Mouse (Mus musculus): Measurements from ENCODE around the gene Spred2. TPM values are rescaled to one million over a fixed set of nuclear protein-coding genes. Genes with fewer than 3 reads are reported as not detected.
A peak's percentile ranks its signal among the peaks of the same experiment; 100 is the strongest.

Gene Spred2
- total RNA-seq, 1 experiment from 2014 or later, result 4.4 TPM

DNA sequence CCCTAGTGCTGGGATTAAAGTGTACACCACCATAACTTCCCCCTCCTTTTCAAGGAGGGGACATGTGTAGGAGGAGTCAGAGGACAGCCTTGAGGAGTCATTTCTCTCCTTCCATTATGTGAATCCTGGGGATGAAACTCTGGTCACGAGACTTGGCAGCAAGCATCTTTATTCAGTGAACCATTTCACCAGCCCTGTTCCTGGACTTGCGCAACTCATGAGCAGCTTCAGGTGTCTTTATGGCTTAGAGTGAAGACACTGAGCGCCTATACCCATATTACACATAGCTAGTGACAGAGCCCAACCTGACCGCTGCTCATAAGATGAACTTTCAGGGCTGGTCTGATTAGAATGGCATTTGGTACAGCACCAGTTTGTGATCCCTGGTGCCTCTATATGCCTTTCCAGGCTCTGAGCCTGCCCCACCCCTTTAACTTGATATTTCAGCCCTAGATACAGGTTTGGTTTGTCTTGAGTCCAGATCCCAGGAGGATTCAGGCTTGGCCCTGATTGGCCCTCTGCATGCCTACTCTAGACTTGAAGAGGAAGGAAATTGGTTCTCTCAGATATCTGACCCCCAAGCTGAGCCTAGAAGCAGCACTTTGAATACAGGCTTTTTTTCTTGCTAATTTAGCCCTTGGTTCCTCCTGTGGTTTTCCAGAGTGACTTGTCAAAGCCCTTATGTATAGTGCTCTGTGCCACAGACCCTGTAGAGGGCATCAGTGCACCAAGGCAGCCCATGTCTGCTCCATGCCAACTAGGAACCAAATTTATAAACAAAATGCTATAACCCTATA lies 48.0 kb downstream of the Spred2 start:
- ATAC-seq (replicated peaks; ENCODE audit: insufficient number of reproducible peaks, low FRiP score, low TSS enrichment, poor library complexity, severe bottlenecking), result peak; percentile 78

DNA sequence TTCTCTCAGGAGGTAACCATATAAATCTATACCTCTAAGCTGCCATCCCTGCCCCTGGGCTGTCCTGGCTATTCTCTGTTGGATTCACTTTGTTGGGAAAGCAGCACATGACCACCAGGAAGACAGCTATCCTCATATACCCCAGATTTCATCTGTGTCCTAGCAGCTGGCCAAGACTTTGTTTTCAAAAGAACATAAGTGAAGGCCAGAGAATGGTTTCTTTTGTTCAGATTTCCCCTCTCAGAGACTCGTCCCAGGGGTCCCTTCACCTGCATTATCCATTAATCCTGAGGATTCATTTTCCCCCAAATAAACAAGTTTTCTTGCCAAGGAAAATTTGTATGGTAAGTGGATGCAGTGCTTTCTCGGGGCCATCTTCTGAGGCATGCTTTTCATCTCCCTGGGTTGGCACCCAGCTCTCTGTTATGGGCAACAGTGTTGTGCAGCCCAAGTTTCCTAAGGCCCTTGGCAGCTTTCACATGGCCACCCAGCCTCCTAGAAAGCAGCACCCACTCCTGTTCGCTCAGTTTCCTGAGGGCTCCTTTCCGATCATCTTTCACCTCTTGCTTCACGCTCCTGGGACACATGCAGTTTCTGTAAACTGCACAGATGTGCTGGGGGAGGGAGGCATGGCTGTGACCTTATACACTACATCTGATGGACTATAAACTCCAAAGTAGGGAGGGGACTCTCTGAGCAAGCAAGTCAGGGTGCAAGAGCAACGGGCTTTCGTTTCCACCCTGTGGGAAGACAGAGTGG lies 49.0 kb downstream of the Spred2 start:
- ATAC-seq (replicated peaks; ENCODE audit: insufficient number of reproducible peaks, low FRiP score, low TSS enrichment, poor library complexity, severe bottlenecking), result no peak

DNA sequence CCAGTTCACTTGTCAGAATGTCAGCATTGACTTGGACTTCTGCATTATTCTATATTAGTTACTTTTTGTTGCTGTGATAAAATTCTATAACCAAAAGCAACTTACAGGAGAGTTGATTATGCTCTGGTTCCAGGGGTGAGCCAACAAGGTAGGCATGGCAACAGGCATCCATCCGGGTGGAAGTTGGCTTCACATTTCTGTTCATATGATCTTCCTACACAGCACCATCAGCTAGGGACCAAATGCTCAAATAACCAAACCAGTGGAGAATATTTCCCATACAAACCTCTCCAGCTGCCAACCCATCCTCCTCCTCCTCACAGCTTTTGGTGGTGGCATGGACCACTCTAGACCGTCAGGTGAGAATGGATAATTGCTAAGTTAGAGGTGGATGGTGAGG lies 51.9 kb downstream of the Spred2 start:
- no peak for ATAC-seq (replicated peaks; ENCODE audit: insufficient number of reproducible peaks, low FRiP score, low TSS enrichment, poor library complexity, severe bottlenecking)

DNA sequence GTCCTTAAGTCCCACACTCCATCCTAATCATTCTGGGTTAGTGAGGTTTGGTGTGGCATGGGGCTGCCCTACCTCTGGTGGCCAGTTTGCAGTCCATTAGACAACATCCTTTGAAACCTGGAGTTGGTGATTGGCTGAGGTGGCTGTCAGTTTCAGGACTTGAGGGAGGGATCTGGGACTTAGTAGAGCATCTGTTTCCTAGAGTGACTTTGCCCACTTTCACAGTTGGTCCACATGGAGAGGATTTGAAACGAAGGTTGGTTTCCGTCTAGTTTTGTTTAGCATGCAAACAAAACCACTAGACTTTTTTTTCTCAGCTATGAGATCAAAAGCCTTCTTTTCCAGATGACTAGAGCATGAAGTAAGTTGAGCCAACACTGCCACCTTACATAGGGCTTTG lies 53.5 kb downstream of the Spred2 start:
- no peak for ATAC-seq (replicated peaks; ENCODE audit: insufficient number of reproducible peaks, low FRiP score, low TSS enrichment, poor library complexity, severe bottlenecking)

- peak; percentile 80 for ATAC-seq (replicated peaks; ENCODE audit: insufficient number of reproducible peaks, low FRiP score, low TSS enrichment, poor library complexity, severe bottlenecking)
These were observed 55.2 kb downstream of the Spred2 start for GRCm38 (mm10) chr11:19979338-19979737.

GRCm38 (mm10) chr11:19982113-19982512 lies 57.9 kb downstream of the Spred2 start:
- no peak for ATAC-seq (replicated peaks; ENCODE audit: insufficient number of reproducible peaks, low FRiP score, low TSS enrichment, poor library complexity, severe bottlenecking)

DNA sequence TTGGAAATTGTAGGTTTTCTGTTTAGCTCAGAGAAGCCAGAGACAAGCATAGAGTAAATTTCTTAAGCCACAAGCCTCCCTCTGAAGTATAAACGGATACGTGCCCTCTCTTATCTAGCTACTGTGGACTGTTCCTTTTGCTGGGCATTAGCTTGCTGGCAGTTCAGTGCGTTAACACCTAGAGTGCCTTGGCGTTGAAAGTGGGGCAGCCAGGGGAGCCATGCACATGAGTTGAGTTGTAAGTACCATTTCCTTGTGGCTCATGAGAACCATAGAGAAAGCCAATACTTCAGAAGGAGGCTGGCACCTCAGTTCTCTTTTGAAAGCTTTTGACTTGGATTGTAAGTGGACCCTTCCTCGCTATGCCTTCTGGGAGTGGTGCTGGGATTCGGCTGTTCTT lies 58.6 kb downstream of the Spred2 start:
- no peak for ATAC-seq (replicated peaks; ENCODE audit: insufficient number of reproducible peaks, low FRiP score, low TSS enrichment, poor library complexity, severe bottlenecking)

DNA sequence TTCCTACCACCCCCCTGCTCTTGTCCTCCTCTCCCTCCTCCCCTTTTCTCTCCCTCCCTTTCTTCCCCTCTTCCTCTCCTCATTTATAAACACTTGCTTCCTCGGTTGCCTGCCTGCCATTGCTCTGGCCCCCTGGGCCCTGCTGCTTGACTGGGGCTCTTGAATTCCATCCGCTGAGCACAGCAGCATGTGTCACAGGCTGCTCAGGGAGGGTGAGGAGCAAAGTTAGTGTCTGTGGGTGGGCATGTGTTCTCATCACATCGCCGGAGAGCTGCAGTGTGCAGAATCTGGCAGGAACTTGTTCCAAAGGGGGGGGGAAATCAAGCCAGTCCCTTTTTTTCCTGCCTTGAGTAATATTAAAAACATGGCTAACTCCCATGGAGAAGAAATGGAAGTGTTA lies 59.1 kb downstream of the Spred2 start:
- no peak for ATAC-seq (replicated peaks; ENCODE audit: insufficient number of reproducible peaks, low FRiP score, low TSS enrichment, poor library complexity, severe bottlenecking)

DNA sequence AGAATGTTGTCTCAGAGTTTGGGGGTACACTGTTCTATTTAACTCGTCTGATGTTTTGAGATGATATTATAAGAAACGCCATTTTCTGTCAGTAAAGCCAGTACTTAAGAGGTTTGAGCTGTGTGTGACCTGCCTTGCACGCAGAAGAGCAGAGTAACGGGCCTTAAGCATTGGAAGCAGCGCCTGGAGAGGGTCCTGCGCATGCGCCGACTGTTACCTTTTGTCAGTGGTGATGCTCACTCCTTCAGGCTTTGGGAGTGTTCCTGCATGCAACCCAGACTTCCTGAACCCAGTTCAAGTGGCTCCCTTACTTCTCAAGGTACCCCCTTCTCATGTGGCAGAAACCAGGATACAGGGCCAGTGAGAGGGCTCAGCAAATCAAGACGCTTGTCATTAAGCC lies 59.9 kb downstream of the Spred2 start:
- no peak for ATAC-seq (replicated peaks; ENCODE audit: insufficient number of reproducible peaks, low FRiP score, low TSS enrichment, poor library complexity, severe bottlenecking)

DNA sequence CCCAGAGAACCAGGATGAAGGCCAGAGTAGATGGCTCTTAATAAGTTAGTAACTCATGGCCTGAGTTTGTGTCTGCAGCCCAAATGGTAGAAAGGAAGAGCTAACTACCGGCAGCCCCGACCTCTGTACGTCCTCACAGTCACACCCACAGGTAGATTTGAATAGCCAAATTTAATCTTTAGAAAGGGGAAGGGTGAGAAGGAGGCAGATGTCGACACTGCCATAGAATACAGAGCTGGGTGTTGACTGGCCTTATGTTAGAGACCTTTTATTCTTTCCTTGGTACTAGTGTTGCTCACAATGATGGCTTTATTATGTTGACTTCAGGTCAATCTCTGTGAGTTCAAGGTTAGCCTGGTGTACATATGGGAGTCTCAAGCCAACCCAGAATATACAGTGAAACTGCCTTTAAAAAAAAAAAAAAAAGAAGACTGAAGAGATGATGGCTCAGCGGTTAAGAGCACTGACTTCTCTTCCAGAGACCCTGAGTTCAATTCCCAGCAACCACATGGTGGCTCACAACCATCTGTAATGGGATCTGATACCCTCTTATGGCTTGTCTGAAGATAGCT lies 61.2 kb downstream of the Spred2 start:
- peak; percentile 62 for ATAC-seq (replicated peaks; ENCODE audit: insufficient number of reproducible peaks, low FRiP score, low TSS enrichment, poor library complexity, severe bottlenecking)

DNA sequence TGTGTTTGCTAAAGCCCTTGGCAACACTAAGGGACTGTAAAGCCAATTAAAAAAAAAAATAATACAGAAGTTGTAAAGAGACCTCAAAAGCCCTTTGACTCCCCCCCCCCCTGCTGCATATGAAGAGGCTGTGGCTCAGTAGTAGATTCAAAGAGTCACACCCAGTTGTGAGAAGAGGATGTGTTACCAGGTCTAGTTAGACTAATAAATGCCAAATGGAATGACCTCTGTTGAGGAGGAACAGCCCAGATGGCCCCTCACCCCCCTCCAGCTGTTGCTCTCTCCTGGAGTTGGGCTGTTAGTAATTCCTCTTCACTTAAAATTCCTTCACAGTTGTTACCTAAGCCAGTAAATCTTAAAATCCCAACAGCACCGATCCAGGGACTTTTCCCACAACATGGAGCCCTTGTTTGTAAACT lies 62.3 kb downstream of the Spred2 start:
- ATAC-seq (replicated peaks; ENCODE audit: insufficient number of reproducible peaks, low FRiP score, low TSS enrichment, poor library complexity, severe bottlenecking), result peak; percentile 67

- ATAC-seq (replicated peaks; ENCODE audit: insufficient number of reproducible peaks, low FRiP score, low TSS enrichment, poor library complexity, severe bottlenecking), result 0 out of 2 replicates have a peak, but pooled peaks have one; percentile 27
These were observed 62.9 kb downstream of the Spred2 start for GRCm38 (mm10) chr11:19986871-19987755.

- ATAC-seq (replicated peaks; ENCODE audit: insufficient number of reproducible peaks, low FRiP score, low TSS enrichment, poor library complexity, severe bottlenecking), result no peak
These were observed 63.5 kb downstream of the Spred2 start for GRCm38 (mm10) chr11:19987756-19988091.

- ATAC-seq (replicated peaks; ENCODE audit: insufficient number of reproducible peaks, low FRiP score, low TSS enrichment, poor library complexity, severe bottlenecking), result no peak
These were observed 64.0 kb downstream of the Spred2 start for GRCm38 (mm10) chr11:19988224-19988623.

GRCm38 (mm10) chr11:19988631-19989030 lies 64.5 kb downstream of the Spred2 start:
- no peak for ATAC-seq (replicated peaks; ENCODE audit: insufficient number of reproducible peaks, low FRiP score, low TSS enrichment, poor library complexity, severe bottlenecking)

- 0 out of 2 replicates have a peak, but pooled peaks have one; percentile 15 for ATAC-seq (replicated peaks; ENCODE audit: insufficient number of reproducible peaks, low FRiP score, low TSS enrichment, poor library complexity, severe bottlenecking)
These were observed 65.2 kb downstream of the Spred2 start for GRCm38 (mm10) chr11:19989141-19989910.

DNA sequence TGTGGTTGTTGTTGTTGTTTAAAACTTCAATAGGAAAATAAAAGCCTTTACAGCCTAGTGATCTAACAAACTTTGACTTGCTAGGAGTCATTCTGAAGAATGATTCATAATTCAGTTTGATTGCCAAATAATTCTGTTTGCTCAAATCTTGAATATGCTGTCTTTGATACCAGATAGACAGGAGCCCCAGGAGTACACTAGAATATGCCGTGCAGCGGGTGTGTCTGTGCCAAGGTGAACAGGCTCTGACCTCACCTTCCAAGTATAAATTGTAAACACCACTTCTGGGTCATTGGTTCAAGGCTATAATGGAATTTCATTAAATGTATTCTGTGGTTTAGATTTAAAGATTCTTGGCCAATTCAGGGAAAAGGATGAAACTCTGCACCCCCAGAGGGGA lies 66.6 kb downstream of the Spred2 start:
- ATAC-seq (replicated peaks; ENCODE audit: insufficient number of reproducible peaks, low FRiP score, low TSS enrichment, poor library complexity, severe bottlenecking), result no peak

- no peak for ATAC-seq (replicated peaks; ENCODE audit: insufficient number of reproducible peaks, low FRiP score, low TSS enrichment, poor library complexity, severe bottlenecking)
These were observed 67.3 kb downstream of the Spred2 start for GRCm38 (mm10) chr11:19991303-19991976.
